Mouse (Mus musculus) spleen, postnatal 10 days (tissue): ENCODE results near the gene Sike1.

Source experiments
- DNase-seq, 2 experiments: peaks; one replicate each; pipeline ENCODE4 v3.0.0; 2021 to 2022; ENCODE audit warnings: low spot score in 2 of 2

The Sike1 gene

GRCm38 (mm10) chr3:102995605-102996321, at the start of gene Sike1:
Gene Sike1 (plus strand): TSS chr3:102995708.
- DNase-seq = peak; percentile 85 to 95

GRCm38 (mm10) chr3:102946312-102946711, 49.2 kb upstream of the Sike1 start:
- no peak for DNase-seq

- peak in 1 of 2 experiments; percentile 54 for DNase-seq
Measured at GRCm38 (mm10) chr3:102946861-102947260, 48.6 kb upstream of the Sike1 start.

- DNase-seq = no peak
Measured at GRCm38 (mm10) chr3:102954476-102954875, 41.0 kb upstream of the Sike1 start.

- no peak for DNase-seq
Measured at GRCm38 (mm10) chr3:102955143-102955542, 40.4 kb upstream of the Sike1 start.

GRCm38 (mm10) chr3:102955596-102955995, 39.9 kb upstream of the Sike1 start:
- DNase-seq = no peak

GRCm38 (mm10) chr3:102964033-102964432, 31.5 kb upstream of the Sike1 start, which contains the start of gene Nr1h5:
Gene Nr1h5 (minus strand): TSS chr3:102964133.
- no peak for DNase-seq

GRCm38 (mm10) chr3:102970067-102970466, 25.4 kb upstream of the Sike1 start:
- DNase-seq = no peak

GRCm38 (mm10) chr3:102970508-102970907, 25.0 kb upstream of the Sike1 start:
- no peak for DNase-seq

- no peak for DNase-seq
Measured at GRCm38 (mm10) chr3:102976906-102977305, 18.6 kb upstream of the Sike1 start.

- no peak for DNase-seq
Measured at GRCm38 (mm10) chr3:102979550-102980348, 15.8 kb upstream of the Sike1 start.

GRCm38 (mm10) chr3:102980349-102980736, 15.2 kb upstream of the Sike1 start:
- no peak for DNase-seq

GRCm38 (mm10) chr3:102991041-102991440, 4.5 kb upstream of the Sike1 start:
- DNase-seq = no peak

- DNase-seq = no peak
Measured at GRCm38 (mm10) chr3:102992936-102993335, 2.6 kb upstream of the Sike1 start.

- no peak for DNase-seq
Measured at GRCm38 (mm10) chr3:102995233-102995604, 289 bp upstream of the Sike1 start.

- no peak for DNase-seq
Measured at GRCm38 (mm10) chr3:102997036-102997435, 1.5 kb downstream of the Sike1 start.

- no peak for DNase-seq
Measured at GRCm38 (mm10) chr3:102997591-102997990, 2.1 kb downstream of the Sike1 start.

- no peak for DNase-seq
Measured at GRCm38 (mm10) chr3:103001595-103001994, 6.1 kb downstream of the Sike1 start.

GRCm38 (mm10) chr3:103017350-103017749, 21.8 kb downstream of the Sike1 start:
- DNase-seq = peak in 1 of 2 experiments; percentile 32

- DNase-seq = no peak
Measured at GRCm38 (mm10) chr3:103019462-103019861, 24.0 kb downstream of the Sike1 start.

GRCm38 (mm10) chr3:103020249-103020942, 24.9 kb downstream of the Sike1 start, which contains the start of gene Csde1:
Gene Csde1 (plus strand): TSS chr3:103020426.
- peak; percentile 92 to 96 for DNase-seq

GRCm38 (mm10) chr3:103020943-103021638, 25.6 kb downstream of the Sike1 start:
- peak in 1 of 2 experiments; percentile 90 for DNase-seq
